Mouse (Mus musculus) heart, postnatal 14 days (tissue): ENCODE measurements around the gene Gpbar1. TPM values are rescaled to one million over a fixed set of nuclear protein-coding genes. Genes with fewer than 3 reads are reported as not detected.
A peak's percentile ranks its signal among the peaks of the same experiment; 100 is the strongest.

Source experiments
- DNase-seq, 2 experiments: peaks; one replicate each; pipeline ENCODE4 v3.0.0; 2021 to 2022
- intact Hi-C: fragments of 180-260 bp; cut with DNase I; formaldehyde crosslinking; loops from one replicate; pipeline ENCODE4 v1.15.1; 2025
- total RNA-seq, 2 experiments: library from RNA; stranded (reverse); gene quantifications; 2 replicates each; pipeline ENCODE4 v1.2.3; 2021

The Gpbar1 gene
- total RNA-seq, 2 experiments from 2014 or later: not detected

- no peak for DNase-seq
- intact Hi-C loops: no loop called here
Observed at GRCm38 (mm10) chr1:74294090-74294643, 15.8 kb downstream of the Gpbar1 start.

DNA sequence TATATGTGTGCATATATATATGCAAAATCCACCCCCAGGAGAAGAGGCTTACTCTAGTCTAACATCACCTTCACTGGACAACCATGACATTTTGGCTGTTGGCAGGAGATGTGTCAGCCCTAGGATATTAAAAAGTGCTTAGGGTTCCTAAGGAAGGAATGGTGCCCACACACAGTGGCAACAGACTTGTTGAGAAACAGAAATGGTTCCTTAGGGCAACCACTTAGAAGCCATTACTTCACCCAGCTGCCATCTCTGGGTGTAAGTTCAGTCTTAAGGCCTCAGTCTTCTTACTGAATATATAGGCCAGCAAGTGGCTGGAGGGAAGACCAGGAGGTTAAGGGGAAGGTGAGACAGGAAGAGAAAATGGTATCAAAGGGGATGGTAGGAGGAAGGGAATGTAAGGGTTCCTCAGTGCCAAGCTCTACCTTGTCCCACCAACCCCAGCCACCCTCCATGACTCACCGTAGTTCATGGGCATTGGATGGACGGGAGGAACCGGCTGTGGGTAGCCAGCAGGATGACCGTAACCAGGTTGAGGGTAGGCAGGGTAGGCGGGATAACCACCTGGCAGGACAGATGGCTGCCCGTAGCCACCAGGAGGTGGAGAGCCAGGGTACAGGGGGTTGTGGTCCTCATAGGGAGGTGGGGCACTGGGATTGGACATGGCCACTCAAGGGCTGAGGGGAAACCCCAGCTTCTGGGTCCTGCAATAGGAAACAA is 16.5 kb downstream of the Gpbar1 start:
- DNase-seq: no peak
- intact Hi-C loops: no loop called here

- intact Hi-C loops: no loop called here
- DNase-seq: peak; percentile 92 to 93
Observed at GRCm38 (mm10) chr1:74295456-74296171, 17.3 kb downstream of the Gpbar1 start.

- intact Hi-C loops: no loop called here
- no peak for DNase-seq
Observed at GRCm38 (mm10) chr1:74296477-74296876, 18.1 kb downstream of the Gpbar1 start.

GRCm38 (mm10) chr1:74297269-74297668 is 18.9 kb downstream of the Gpbar1 start:
- intact Hi-C loops: no loop called here
- DNase-seq: peak; percentile 46 to 51

DNA sequence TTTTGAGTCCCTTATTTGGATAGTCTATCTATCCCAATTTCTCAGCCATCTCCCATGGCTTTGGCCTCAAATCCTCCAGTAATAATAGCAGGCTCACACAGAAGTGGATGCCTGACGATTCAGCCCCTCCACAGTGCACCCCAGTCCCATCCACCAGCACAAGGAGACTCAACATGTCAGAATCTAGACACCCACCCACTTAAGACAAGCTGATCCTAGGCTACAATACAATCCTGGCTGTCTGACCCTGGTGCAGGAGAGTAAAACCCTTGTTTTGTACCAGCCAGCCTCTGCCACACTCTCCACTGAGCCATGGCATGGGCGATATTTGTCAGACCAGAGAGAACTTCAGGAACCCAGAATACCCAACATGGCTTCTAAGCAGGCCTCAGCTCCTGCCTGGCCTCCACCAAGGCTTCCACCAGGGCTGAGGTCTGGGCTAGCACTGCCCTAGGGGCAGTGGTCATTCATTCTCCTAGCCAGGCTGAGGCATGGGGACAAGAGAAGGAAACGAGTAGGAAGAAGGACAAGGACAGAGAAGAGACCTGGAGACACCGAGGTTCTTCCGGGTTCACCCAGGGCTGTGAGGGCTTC is 19.9 kb downstream of the Gpbar1 start:
- no peak for DNase-seq
- intact Hi-C loops: no loop called here

- intact Hi-C loops: no loop called here
- DNase-seq: peak; percentile 56 to 67
Observed at GRCm38 (mm10) chr1:74298996-74299395, 20.6 kb downstream of the Gpbar1 start.

- DNase-seq: no peak
- intact Hi-C loops: no loop called here
Observed at GRCm38 (mm10) chr1:74300347-74301110, 22.2 kb downstream of the Gpbar1 start.

DNA sequence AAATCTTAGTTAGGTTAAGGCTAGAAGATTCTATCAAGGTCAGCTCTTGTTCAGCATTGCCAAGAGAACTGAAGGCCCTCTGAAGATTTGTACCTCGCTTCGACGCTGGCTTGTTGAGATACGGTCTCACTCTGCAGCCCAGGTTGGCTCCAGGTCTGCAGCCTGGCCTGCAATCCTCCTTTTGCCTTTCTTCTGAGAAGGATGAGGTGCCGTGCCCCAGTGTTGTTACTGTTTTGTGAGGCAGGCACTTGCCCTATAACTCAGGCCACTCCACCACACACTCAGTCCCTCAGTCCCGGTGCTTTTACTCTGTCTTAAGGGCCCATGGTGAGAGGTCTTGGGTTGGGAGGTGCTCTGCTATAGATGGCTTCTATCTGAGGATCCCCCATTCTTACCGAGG is 23.9 kb downstream of the Gpbar1 start:
- DNase-seq: no peak
- intact Hi-C loops: no loop called here

DNA sequence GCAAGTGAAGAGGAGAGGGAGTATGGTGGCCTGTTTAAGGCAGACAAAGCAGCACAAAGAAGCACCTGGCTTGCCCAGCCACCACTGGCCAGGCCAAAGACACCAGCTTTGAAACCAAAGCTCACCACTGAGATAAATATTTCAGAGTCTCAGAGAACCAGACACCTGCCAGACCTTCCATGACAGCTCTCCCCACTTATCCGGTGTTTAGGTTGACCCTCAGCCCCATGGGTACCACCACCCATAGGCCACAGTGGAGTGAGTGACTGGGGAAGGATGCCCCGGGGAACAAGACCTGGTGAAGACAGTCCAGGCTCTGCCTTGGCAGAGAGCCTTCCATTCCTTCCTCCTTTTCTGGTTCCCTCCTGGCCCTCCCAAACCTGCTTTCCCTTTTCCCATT is 24.5 kb downstream of the Gpbar1 start:
- DNase-seq: no peak
- intact Hi-C loops: no loop called here

DNA sequence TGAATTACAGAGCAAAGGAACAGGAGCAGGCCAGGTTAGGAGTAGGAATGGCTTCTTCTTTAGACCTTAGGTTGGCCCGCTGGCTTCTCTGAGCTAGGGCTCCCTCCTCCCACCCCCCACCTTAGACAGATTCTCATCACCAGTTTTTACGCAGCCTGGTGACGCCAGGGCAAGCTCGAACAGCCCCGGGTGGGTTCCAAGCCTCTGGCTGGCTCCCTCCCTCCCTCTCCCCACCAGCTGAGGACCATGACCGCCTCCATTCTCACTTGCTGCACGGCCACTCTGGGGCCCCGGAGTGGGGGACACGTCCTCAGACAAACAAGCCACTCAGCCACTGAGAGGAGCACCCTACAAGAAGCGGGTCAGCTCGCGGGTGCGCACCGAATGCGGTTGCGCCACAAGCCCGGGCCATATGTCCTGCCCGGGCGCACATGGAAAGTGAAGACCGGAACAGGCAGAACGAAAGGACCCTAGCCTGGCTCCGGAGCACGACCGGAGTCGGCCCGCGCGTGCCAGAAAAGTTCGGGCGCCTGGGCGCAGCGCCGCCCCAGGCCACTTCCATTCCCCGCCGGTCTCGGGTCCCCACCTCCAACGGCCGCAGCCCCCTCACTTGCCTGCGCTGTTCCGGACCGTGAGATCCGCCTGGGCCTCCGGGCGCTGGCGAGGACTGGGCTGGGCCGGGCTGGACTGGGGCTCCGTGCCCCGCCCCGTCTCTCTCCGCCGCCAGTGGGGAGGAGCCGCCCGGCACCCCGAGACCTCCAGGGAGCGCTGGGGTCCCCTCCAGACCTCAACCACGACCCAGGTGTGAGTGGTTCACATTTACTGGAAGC is 25.4 kb downstream of the Gpbar1 start:
- intact Hi-C loops: no loop called here
- DNase-seq: peak; percentile 87 to 88

GRCm38 (mm10) chr1:74304339-74304790 is 26.0 kb downstream of the Gpbar1 start:
- no peak for DNase-seq
- intact Hi-C loops: no loop called here

GRCm38 (mm10) chr1:74304946-74305345 is 26.6 kb downstream of the Gpbar1 start:
- DNase-seq: no peak
- intact Hi-C loops: no loop called here

DNA sequence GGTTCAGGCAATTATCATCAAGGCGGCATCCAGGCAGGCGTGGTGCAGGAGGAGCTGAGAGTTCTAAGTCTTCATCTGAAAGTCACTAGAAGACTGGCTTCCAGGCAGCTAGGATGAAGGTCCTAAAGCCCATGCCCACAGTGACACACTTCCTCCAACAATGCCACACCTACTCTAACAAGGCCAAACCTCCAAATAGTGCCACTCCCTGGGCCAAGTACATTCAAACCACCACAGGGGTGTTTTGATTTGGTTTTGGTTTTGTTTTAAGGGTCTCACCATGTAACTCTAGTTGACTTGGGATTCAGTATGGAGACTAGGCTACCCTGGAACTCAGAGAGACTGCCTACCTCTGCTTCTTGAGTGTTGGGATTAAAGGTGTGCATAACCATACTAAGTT is 27.2 kb downstream of the Gpbar1 start, which contains the start of gene Tmbim1:
Tmbim1 (minus strand) TSS at position 101 of the 400 bp plus-strand sequence.
- intact Hi-C loops: no loop called here
- no peak for DNase-seq

- intact Hi-C loops: no loop called here
- DNase-seq: no peak
Observed at GRCm38 (mm10) chr1:74307146-74307545, 28.8 kb downstream of the Gpbar1 start.

GRCm38 (mm10) chr1:74308001-74308964 is 29.9 kb downstream of the Gpbar1 start:
- DNase-seq: no peak
- intact Hi-C loops: loop anchor here (2.0 kb wide), 2 partner anchors 19 to 25 kb away; no protein-coding TSS in a partner anchor

GRCm38 (mm10) chr1:74309767-74310166 is 31.4 kb downstream of the Gpbar1 start:
- intact Hi-C loops: loop anchor here (2.0 kb wide), 2 partner anchors 21 to 23 kb away; no protein-coding TSS in a partner anchor
- DNase-seq: peak in 1 of 2 experiments; percentile 34

DNA sequence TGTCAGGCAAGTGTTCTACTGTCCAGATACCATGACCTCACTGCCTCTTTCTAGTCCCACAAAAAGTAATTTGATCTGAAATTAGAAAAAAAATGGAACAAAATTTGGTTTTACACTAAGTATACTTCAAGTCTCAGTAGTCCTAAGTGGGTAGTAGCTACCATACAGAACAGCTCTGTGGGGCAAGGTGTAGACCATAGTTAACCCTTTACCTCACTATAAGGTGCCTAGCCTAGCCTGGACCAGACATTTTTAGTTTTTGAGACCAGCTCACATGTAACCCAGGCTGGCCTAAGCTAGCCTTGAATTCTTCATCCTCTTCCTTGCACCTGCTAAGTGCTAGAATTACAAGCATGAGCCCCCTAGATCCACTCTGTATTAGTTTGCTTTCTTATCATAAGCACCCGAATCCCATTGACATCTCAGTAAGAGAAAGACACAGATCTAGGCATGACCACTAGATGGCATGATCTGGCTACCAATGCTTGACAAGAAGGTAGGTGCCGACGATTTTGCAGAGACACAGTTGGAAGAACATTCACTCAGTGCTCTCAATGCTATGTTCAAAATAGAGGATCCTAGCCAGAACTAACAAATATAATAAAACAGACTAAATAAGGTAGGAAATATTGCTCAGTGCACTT is 34.8 kb downstream of the Gpbar1 start:
- intact Hi-C loops: loop anchor here (1.0 to 2.0 kb wide), 2 partner anchors 48 to 140 kb away; no protein-coding TSS in a partner anchor
- peak; percentile 54 to 75 for DNase-seq
